Mouse (Mus musculus) v-Abl transformed pro-B cells (cell line): ENCODE results near the gene Srsf3.

Experiments used
- in situ Hi-C, 2 experiments: fragments of 400-800 bp; cut with MboI; formaldehyde crosslinking; loops; one replicate each; pipeline ENCODE4 v1.15.1; 2025; ENCODE audit not compliant: unreplicated experiment in 2 of 2

Gene Srsf3

DNA sequence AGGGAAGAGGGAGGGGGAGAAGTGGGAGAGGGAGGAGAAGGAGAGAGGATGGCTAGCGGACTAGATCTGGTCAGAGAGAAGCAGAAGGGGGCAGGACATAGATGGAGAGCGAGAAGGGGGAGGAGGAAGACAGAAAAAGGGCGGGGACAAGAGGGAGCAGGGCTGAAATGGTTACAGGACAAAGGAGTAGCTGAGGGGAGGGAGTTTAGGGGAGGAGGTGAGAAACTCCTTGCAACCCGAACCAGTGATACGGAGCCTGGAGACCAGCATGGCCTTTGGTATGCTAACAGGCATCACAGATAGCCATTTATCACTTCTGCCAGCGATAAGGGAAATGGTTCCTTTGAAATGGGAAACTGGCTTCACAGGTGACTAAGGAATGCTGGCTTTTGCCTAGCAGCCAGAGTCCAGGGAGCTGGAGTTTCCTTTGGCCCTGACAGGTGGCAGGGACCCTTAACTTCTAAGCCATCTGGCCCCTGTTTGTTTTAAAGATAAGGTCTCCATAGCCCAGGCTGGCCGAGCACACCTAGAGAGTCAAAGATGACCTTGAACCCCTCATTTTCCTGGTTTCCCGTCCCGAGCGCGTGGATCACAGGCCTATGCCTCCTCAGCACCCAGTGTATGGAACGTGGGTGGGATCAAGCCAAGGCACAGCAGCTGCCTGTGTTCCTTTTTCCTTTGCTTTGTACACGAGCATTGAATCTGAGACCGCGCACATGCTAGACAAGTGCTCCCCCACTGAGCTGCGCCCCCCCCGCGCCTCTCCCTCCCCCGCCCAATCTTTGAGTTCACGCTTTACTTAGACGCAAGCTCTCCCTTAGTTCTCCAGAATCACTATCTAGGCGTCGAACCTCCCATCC is 48.6 kb downstream of the Srsf3 start:
- in situ Hi-C loops, result no loop called here

DNA sequence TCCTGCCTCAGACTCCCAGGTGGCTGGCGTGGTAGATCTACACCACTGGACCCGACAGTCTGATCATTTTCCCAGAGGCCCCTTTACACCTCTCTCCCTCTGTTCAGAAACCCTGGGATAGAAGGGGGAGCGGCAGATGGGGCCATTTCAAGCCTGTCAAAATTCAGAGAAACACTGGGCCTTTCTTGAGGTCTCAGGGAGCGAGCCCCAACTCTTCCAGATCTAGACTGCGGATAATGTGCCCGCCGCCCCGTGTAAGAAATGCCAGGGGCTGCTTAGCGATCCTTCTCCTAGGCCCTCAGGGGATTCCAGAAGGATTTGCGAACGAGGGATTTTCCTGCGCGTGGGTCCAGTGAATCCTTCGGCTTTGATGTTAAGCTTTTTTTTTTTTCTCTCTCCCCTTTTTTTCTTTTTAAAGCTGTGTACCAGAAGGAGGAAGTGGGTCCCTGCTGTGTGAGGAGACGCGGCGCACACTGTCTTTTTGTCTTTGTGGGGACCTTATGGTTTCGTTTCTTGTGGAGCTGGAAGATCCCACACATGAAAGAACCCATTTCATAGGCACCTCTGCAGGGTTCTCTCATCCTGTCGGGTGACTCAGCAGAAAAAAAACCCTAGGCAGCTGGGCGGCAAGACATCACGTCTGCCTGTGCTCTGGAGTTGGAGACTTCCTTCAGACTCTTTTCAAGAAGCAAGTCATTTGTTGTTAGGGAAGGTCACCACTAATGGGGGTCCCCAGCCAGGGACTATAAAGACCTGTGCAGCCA is 49.4 kb downstream of the Srsf3 start:
- in situ Hi-C loops, result no loop called here

DNA sequence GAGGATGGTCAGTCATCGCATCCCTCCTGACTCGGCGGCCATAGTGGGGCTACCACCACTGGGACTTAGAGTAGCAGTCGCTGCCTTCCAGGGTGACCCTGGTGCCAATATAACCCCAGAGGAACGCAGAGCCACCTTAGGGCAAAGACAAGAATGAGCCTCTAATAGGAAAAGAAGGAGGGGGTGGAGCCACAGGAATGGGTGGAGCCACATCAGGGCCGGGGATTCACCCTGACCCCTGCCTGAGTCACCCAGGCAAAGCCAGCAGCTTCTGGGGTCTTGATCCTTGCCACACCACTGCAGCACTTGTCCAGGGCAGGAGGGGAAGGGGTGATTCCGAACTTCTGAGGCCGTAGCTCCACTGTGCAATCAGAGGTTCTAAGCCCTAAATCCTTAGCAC is 51.2 kb downstream of the Srsf3 start:
- in situ Hi-C loops, result no loop called here

DNA sequence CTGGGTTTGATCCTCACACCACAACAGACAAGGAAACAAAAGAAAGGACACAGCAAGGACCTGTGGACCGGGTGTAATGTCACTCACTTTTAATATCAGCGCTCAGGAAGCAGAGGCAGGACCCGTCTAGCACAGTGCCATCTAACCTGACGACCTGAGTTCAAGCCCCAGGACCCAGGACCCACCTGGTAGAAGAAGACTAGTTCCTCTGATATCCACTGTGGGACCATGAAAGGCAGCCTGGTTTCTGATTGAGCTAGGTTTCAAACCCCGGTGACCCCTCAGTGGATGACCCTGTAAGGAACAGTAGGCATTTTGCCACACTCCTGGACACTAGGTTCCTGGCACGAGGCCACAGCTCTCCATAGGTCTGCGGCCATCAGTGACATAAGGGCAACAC is 52.2 kb downstream of the Srsf3 start:
- in situ Hi-C loops, result no loop called here

DNA sequence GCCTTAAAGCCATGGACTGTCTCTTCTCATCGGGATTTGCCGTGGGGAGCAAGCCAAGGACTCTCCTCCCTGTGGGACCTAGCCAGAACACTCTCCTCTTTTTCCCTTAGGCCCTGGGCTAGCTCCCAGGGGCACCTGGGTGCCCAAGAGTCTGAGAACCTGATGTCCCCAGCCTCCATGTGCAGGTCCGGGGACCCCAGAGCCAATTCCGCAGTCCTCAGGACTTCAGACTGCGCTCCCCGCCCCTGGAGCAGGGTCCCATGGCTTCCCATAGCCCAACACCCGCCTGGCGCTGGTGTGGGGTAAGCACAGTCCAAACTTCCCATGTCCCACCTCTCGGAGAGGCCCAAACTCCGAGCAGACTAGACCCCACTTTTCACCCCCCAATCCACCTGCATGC is 52.8 kb downstream of the Srsf3 start:
- in situ Hi-C loops, result no loop called here

DNA sequence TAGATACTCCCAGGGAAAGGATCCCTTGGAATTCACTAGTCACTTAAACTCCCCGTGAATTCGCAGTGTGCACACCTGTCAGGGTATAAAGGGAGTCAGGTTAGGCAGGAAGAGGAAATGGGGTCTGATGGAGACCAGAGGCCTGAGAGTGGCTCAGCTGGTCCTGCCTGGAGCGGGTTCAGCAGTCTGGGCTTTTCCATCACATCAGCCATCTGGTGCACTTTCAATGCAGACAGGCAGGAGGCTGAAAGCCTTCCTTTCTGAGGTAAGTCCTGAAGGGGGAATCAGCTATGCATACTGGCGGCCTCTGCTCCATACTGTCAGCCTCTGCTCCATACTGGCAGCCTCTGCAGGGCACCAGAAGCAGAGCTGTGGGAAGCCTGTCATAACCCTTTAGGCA is 54.5 kb downstream of the Srsf3 start:
- in situ Hi-C loops, result no loop called here

DNA sequence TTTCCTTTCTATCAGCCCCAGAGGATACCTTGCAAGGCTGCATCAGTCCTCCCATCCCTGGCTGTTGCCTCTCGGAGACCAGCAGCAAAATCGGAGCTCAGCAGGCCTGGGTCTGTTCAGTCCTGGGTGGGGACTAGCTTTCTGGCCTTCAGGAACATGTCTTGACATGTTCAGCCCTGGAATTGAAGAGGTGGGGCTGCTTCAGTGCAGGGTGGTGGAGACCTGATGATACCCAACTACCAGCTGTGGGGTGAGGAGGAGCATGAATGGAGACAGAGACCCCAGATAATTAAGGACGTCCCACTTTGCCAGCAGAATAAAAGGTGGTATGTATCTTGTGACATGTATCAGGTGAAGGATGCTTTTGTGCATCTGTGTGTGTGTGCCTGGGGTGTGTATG is 58.3 kb downstream of the Srsf3 start, which contains the start of gene Cdkn1a:
TSS of gene Cdkn1a (plus strand) at position 201 of the 400 bp plus-strand sequence.
- in situ Hi-C loops, result loop anchor here in 1 of 2 experiments (5.0 kb wide), 1 partner anchor 38 kb away; no protein-coding TSS in a partner anchor

DNA sequence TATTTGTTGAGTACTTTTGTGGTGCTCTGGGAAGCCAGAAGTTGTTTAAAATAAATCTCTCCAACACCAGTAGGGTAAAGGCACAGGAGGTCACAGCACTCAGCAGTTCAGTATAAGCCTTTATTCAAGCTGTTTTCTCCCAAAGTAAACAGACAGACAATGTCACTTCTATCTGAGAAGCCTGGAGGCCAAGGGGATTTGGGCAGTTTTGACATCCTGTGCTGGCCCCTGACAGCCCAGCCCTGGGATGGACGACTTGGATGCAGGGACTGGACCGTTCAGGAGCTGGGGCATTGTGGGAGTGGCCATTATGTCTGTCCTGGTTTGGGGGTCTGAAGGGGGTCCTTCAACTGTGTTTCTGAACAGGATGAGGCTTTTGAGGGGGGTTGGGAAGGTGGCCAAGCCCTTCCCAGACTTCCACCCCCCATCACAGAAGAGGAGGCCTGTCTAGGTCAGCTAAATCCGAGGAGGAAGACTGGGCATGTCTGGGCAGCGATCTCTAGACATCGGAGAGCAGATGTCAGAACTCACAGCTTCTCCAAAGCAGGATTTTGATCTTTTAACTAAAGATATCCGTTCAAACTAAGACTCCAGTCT is 59.0 kb downstream of the Srsf3 start:
- in situ Hi-C loops, result loop anchor here in 1 of 2 experiments (5.0 kb wide), 1 partner anchor 39 kb away; no protein-coding TSS in a partner anchor

DNA sequence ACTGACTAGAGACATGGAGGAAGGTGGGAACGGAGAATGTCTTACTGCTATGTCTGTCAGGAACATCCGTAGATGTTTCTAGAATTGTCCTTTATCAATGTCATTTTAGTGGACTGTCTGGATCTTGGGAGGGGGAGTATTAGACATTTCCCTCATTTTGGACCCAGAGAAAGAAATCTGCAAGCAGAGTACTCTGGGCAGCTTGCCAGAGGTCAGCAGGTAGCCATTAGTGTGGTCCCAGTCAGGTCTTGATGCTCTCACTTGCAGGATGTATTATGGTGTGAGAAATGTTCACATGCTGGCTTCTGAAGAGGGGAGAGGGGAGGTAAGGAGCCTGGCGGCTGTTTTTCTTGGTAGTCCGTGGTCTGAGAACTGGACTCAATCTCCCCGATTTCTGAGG is 60.1 kb downstream of the Srsf3 start:
- in situ Hi-C loops, result loop anchor here in 1 of 2 experiments (5.0 kb wide), 1 partner anchor 40 kb away; no protein-coding TSS in a partner anchor
